Mouse (Mus musculus): ENCODE results near the gene Hoxc13. TPM values are rescaled to one million over a fixed set of nuclear protein-coding genes. Genes with fewer than 3 reads are reported as not detected.

Hoxc13 gene
- total RNA-seq, 2 experiments from 2014 or later, result not detected

DNA sequence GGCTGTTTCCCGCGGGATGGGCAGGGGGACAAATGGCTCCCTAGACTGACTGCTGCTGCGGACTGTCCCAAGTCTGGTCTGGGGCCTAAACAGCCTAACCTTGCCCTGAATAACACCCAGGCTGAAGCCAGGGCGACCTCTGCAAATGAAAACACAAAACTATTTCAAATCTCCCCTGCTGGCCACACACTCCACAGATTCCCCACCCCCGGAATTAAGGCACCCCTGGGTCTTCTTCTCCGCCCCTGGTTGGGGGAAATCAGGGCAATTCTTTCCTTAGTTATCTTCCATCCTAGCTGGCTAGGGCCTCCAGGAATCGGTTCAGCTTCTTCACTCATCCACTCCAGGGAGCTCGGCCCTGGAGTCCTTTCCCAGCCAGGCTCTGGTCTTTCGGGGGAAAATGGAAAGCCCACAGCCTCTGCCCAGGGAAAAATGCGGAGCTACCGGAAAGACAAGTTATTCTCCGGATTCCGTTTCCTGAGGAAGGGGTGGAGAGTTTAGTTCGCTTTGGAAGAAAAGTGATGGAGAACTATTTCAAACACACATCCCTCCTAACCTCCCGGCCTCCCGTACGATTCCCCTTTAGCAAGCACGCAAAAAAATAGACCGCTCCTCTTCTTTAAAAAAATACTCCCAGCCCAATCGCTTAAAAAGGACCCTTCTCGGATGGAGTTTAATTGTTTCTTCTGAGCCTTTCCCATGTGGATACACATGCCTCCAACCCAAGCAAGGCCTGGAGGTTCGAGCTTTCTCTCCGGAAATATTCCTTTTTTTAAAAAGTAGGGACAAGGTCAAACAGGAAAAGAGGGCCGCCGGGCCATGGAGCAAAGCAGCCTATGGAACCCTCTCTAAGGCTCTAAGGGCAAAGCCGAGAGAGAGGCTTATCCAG lies 44.3 kb downstream of the Hoxc13 start:
- no peak for DNase-seq

DNA sequence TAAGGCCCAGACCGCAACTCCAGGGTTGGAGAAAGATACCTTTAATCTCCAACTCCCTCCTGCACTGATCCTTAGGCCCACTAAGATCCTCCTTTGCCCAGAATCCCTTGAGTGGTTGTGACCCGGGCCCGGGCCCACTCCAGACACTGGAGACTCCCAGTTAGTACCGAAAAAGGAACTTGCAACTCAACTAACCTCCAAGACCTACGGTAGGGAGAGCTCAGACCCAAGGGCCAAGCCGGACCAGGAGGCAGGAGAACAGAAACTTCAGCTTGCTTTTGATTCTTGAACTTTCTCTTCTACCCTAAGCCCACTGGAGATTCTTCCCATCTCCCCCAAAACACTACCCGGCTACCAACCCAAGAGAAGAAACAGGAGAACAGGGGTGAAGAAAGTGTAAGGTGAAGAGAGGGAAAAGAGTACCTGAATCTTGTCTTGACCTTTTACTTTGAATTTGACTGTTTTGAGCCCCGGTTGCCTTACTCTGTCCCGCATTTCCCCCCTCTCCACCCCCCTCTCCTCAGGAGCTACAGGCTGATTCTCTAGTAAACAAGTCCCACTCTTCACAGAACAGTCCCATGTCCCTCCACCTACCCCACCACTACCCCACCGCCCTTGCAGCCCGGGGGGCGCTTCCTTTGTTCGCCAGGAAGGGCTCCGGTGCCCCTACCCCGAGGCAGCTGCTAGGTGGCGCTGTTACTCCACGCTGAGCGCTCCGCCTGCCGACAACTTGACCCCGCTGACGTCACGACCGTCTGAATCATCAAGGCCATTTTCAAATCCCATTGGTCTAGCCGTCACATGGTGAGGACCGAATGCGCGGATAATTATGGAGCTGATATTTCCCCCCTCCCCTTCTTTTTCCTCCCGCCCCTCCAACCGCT lies 45.2 kb downstream of the Hoxc13 start:
- no peak for DNase-seq

DNA sequence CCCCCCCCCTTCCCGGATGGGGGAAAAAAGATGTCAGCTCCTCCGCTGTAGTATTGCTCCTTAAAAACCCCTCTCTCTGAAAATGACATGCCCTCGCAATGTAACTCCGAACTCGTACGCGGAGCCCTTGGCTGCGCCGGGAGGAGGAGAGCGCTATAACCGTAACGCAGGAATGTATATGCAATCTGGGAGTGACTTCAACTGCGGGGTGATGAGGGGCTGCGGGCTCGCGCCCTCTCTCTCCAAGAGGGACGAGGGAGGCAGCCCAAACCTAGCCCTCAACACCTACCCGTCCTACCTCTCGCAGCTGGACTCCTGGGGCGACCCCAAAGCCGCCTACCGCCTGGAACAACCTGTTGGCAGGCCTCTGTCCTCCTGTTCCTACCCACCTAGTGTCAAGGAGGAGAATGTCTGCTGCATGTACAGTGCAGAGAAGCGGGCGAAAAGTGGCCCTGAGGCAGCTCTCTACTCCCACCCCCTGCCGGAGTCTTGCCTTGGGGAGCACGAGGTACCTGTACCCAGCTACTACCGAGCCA lies 45.9 kb downstream of the Hoxc13 start, which contains the start of gene Hoxc10:
Gene Hoxc10 (plus strand): TSS at position 21 of the 536 bp plus-strand sequence.
- DNase-seq, result no peak

DNA sequence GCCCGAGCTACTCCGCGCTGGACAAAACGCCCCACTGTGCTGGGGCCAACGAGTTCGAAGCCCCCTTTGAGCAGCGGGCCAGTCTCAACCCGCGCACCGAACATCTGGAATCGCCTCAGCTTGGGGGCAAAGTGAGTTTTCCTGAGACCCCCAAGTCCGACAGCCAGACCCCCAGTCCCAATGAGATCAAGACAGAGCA lies 46.3 kb downstream of the Hoxc13 start, which contains the start of gene Hoxc5:
Gene Hoxc5 (plus strand): TSS at position 132 of the 199 bp plus-strand sequence.
- no peak for DNase-seq

DNA sequence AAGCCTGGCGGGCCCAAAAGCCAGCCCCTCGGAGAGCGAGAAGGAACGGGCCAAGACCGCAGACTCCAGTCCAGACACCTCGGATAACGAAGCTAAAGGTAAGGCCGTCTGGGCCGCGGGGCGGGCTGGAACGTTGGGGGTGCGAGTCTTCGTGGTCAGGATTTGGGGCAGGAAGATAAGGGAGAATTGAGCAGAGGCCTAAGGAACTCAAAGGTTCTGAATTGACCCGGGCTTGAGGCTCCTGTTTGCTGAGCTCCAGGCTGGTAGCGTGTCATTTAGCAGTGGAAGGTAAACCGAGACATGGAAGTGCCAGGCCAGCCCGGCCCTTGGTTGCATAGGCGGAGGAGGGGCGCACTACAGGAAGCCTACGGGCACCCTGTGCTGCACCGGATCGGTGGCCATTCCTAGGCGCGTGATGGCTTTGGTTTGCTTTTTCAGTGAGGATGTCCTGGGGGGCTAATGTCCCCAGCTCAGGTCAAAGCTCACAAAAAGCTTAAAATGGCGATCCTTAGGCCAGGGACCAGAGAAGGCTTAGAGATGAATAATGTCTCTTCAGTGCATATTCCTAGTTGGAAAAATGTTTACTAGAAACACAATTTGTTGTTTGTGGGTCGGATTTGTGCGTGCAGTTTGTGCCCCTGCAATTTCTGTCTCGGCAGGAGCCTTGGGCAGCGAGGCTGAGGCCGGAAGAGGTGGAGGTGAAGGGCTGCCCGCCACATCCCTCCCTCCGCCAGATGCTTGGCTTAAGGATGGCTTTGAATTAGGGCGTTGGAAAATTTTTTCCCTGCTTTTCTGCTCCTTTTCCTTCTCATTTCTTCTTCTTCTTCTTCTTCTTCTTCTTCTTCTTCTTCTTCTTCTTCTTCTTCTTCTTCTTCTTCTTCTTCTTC lies 46.9 kb downstream of the Hoxc13 start:
- DNase-seq, result no peak

DNA sequence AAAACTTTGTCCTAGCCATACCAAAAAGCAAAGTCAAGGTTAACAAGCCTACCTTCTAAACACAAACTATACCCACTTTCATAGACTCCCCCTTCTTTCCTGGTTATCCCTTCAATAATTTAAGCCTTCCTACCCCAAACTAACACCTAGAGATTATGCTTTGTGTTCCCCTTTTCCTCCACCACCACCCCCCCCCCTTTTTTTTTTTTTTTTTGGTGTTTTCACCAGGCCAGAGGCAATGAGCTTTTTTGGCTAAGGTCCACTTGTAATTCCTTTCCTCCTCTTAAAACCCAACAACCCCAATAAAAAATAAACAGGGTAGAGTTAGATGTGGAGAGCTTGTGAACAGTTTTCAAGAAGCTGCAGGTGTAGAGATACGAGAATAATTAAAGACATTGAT lies 48.4 kb downstream of the Hoxc13 start:
- no peak for DNase-seq

DNA sequence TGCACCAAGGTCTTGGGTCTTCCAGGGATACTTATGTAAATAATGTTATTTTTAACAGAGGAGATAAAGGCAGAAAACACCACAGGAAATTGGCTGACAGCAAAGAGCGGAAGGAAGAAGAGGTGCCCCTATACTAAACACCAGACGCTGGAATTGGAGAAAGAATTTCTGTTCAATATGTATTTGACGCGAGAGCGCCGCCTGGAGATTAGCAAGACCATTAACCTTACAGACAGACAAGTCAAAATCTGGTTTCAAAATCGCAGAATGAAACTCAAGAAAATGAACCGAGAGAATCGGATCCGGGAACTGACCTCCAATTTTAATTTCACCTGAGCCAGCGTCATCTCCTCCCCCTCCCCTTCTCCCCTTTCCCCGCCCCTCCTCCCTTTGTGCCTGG lies 49.8 kb downstream of the Hoxc13 start:
- DNase-seq, result no peak

DNA sequence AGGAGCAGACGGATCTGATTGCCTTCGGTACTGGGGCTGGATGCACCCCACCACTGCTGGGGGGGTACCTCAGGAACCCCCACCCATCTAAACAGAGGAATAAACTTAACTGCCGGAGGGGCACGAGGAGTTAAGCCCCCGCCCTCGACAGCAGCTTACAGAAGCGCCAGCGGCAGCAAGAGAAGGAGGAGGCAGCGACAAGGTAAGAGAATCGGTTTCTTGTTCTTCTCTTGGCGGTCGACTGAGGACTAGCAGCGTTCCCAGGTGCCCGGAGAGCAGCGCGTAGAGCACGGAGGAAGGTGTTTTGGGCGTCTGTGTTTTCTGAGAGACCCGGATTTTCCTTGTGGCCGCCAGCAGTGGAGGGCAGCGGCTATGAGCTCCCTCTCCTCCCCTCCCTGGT lies 51.4 kb downstream of the Hoxc13 start:
- DNase-seq, result no peak

DNA sequence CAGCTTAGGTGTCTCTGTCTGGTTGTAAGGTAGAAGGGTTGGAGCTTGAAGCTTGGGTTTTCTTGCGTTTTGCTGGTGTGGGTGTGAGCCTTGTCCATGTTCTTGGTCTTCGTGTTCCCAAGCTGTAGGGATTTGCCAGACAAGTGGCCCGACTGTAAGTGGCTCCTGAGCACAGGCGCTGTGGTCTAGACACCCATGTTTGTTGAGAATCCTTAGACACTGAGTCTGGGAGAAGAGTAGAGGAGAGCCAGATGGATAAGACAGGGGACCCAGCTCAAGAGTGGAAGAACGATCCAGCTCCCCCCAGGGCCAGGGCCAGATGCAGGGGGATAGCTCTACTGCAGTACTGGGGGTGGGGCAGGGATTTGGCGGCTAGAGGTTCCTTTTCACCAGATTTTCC lies 51.9 kb downstream of the Hoxc13 start:
- no peak for DNase-seq

DNA sequence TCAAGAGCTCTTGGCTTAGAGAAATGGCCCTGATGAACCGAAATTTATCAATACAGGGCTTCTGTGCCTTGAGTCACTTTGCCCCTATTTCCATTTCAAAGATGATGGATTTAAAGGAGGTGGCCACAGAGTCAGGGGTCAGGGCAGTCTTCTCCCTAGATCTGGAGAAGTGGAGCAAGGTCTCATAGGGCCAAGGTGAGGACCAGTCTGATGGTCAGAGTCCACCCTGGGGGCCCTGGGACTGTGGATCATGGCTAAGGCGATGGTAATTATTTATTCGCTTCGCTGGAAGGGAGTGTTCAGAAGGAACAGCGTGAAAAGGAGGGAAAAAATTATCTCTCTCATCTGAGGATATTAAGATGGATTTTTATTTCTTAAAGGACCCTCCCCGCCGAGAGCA lies 54.1 kb downstream of the Hoxc13 start:
- no peak for DNase-seq

DNA sequence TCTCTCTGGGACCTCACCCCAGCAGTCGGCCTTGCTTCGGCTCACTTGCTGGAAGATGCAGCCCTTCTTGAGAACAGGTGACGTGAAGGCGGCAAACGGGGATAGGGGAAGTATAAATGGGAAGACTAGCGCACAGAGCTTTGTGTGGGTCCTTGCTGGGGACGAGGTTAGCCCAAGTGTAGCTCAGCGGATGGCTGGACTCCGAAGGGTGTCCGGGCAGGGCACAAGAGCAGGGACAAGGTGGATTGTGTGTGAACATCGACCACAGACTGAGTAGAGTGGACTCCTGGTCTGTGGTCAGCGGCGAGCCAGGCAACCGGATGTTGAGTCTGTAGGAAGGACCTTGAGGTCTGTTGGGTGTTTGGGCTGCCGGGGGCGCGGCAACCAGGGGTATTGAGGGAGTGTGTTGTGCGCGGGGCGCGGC lies 54.8 kb downstream of the Hoxc13 start:
- no peak for DNase-seq

DNA sequence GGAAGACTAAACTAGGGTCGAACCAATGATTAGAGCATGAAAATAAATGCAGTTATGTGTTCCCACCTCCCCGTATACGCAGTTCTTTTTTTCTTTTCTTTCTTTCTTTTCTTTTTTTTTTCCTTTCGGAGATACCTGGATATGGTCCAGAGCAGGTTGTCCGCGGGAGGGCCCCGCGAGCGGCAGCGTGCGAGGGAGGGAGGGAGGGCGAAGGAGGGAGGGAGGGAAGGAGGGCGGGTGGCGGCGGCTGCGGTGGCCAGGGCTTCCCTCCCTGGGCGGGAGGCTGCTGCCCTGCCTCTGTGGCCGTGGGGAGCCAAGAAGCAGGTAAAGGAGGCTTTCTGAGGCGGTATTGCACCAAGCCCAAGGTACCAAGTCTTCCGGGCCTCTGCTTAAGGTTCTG lies 55.3 kb downstream of the Hoxc13 start, which contains the start of gene Hoxc9:
Gene Hoxc9 (plus strand): TSS at position 269 of the 400 bp plus-strand sequence.
- no peak for DNase-seq

DNA sequence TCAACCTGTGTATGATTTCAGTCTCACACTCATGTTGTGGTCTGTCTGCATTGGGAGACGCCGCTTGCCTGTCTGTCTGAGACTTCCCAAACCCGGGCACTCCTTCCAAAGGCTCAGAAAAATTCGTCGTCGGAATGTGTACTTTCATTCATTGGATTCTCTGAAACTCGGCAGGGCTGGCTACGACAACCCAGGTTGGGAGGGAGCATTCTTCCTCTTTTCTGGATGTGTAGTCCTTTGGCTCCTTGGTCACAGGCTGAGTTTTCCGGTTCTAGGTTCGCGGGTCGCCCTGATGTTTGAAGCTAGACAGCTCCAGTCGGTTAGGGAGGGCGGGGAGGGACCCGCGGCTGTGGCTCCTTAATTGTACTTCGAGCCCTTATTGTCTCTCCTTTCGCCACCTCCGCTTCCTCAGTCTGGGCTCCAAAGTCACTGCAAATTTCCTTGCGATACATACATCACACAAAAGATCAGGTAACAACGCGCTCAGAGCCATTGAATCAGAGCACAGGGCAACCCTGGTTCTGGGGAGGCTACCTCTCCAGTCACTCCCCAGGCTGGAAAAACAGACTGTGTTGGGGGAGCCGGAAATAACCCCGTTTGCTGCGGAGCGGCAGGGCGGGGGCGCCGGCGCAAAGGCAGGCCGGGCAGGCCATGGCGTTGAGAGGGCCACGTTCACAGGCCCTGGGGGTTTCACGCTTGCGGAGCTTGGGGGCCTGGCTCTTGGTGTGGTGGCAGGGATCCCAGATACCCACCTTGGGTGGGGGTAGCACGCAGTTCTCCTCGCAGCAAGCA lies 55.9 kb downstream of the Hoxc13 start:
- no peak for DNase-seq

DNA sequence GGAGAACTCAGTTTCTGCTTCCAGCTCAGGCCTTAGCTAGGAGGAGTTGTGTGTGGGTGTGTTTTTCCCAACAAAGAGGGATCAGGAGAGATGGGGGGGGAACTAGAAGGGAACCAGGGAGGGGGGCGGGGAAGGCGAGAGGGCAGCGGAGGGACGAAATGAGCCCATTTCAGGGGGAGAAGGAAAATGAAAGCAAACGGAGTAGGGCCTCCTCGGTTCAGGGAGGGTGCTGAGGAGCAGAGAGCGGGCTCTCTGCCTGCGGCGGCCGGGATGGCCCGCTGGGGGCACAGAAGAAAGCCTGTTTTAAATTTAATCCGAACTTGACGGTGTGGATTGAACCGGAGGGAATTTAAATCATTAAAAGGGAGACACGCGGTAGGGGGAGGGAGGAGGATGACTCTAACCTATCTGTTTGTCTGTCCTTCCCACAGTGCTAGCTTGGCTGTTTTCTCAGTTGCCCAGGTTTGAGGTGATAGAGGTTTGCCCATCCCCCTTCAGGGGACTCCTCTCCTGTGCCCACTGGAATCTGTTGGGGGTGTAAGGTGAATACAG lies 56.6 kb downstream of the Hoxc13 start:
- no peak for DNase-seq

Small RNAs within 50 kb of the gene (microRNA-seq; reads per million reads assigned to microRNA genes)
- gene Mir196a-2, result 3.0 to 3.2 reads per million in 2 experiments

Other genes with a start within 250 kb of the Hoxc13 start
- gene Atp5g2, start 248.8 kb upstream of the Hoxc13 start, total RNA-seq (2021), result 10 to 100 TPM; 10.6 to 17.2 TPM
- gene Calcoco1, start 198.9 kb upstream of the Hoxc13 start, total RNA-seq (2021), result 10 to 100 TPM; 86.7 to 89.8 TPM
- gene Hoxc12, start 15.7 kb downstream of the Hoxc13 start, total RNA-seq (2021), result not detected
- not detected for gene Hoxc11, start 33.3 kb downstream of the Hoxc13 start, total RNA-seq (2021)
- not detected for gene Hoxc10, start 45.7 kb downstream of the Hoxc13 start, total RNA-seq (2021)
- gene Hoxc5, start 46.3 kb downstream of the Hoxc13 start, total RNA-seq (2021), result not detected
- not detected for gene Hoxc9, start 55.3 kb downstream of the Hoxc13 start, total RNA-seq (2021)
- not detected for gene Hoxc8, start 69.5 kb downstream of the Hoxc13 start, total RNA-seq (2021)
- not detected for gene Hoxc6, start 77.2 kb downstream of the Hoxc13 start, total RNA-seq (2021)
- not detected for gene Hoxc4, start 97.8 kb downstream of the Hoxc13 start, total RNA-seq (2021)
- gene Smug1, start 246.0 kb downstream of the Hoxc13 start, total RNA-seq (2021), result 10 to 100 TPM; 20.9 to 22.5 TPM